Mouse (Mus musculus) forebrain, embryonic 11.5 days (tissue): ENCODE results near the gene Zfp68. TPM values are rescaled to one million over a fixed set of nuclear protein-coding genes. Genes with fewer than 3 reads are reported as not detected.
A peak's percentile ranks its signal among the peaks of the same experiment; 100 is the strongest.

ENCODE experiments used
- ATAC-seq: fragments of 200-750 bp; cut with Nextera tagmentation; replicated peaks from 2 replicates; pipeline ENCODE4 v1.8.0; 2017; ENCODE audit warnings: moderate TSS enrichment; ENCODE audit not compliant: low FRiP score
- DNase-seq: peaks from one replicate; pipeline ENCODE4 v3.0.0-alpha.2; 2017; ENCODE audit warnings: low spot score
- H3K27ac ChIP-seq: fragments of 300-500 bp; sonication (generic); 2 replicates; pipeline ENCODE4 v1.5.1; 2014; ENCODE audit warnings: low read depth, low read length
- H3K27me3 ChIP-seq: fragments of 300-500 bp; sonication (generic); 2 replicates; pipeline ENCODE4 v1.6.1; 2014; ENCODE audit warnings: mild to moderate bottlenecking, low read length, mixed read lengths; ENCODE audit not compliant: control insufficient read depth, insufficient read depth
- H3K36me3 ChIP-seq: fragments of 300-500 bp; sonication (generic); 2 replicates; pipeline ENCODE4 v1.6.1; 2014; ENCODE audit warnings: mild to moderate bottlenecking, low read length, moderate library complexity, mixed read lengths; ENCODE audit not compliant: control insufficient read depth, insufficient read depth
- H3K4me1 ChIP-seq: fragments of 300-500 bp; sonication (generic); replicated peaks from 2 replicates; pipeline ENCODE4 v1.6.1; 2014; ENCODE audit warnings: low read length, mixed read lengths; ENCODE audit not compliant: control insufficient read depth, insufficient read depth
- H3K4me2 ChIP-seq: fragments of 300-500 bp; sonication (generic); 2 replicates; pipeline ENCODE4 v1.6.1; 2014; ENCODE audit warnings: low read depth, mild to moderate bottlenecking, low read length, moderate library complexity, mixed read lengths; ENCODE audit not compliant: severe bottlenecking
- H3K4me3 ChIP-seq: fragments of 300-500 bp; sonication (generic); 2 replicates; pipeline ENCODE4 v1.5.1; 2014; ENCODE audit warnings: low read depth, low read length
- H3K9ac ChIP-seq: fragments of 300-500 bp; sonication (generic); 2 replicates; pipeline ENCODE4 v1.6.1; 2014; ENCODE audit warnings: low read length
- H3K9me3 ChIP-seq: fragments of 300-500 bp; sonication (generic); 2 replicates; pipeline ENCODE4 v1.6.1; 2016; ENCODE audit warnings: low read length, mixed read lengths; ENCODE audit not compliant: control insufficient read depth
- WGBS: fragments of 180-500 bp; shearing (Covaris S2); extraction: QIAGEN DNeasy Blood & Tissue Kit; methylation state at CpG from one replicate; pipeline ENCODE4 v1.1.7; 2014; 5-methylcytosine and 5-hydroxymethylcytosine counted together
- polyA plus RNA-seq: library from polyadenylated mRNA; unstranded; fragments of >200 nt; fragmentation: Nextera tagmentation; extraction: Ambion mirVana; gene quantifications from 2 replicates; pipeline ENCODE4 v1.2.1, GENCODE M21; 2014

Gene Zfp68
- 65.0 and 67.5 TPM in 2 replicates for polyA plus RNA-seq

GRCm38 (mm10) chr5:138619211-138620128 is at the start of gene Zfp68:
Gene Zfp68 (minus strand): TSS chr5:138619761.
- Histone ChIP-seq H3K4me1 (peaks cover 2% of the 10 kb centered on the region; the same call in 1 of the 2 replicates), H3K4me3 (peak within 1 kb of the TSS; percentile 72), H3K27me3 (no peaks in the 10 kb centered on the region), H3K4me2 (peak within 1 kb of the TSS; percentile 41), H3K9ac (peak within 1 kb of the TSS; percentile 89), H3K36me3 (peaks cover 24% of the 10 kb centered on the region), H3K9me3 (peaks cover 12% of the 10 kb centered on the region), H3K27ac (peak within 1 kb of the TSS; percentile 86)
- peak; percentile 97 for DNase-seq
- peak; percentile 97 for ATAC-seq
- under 1% methylated on average over 40 of the region's 43 CpGs for WGBS

GRCm38 (mm10) chr5:138658922-138659321 is 39.4 kb upstream of the Zfp68 start:
- H3K4me3 ChIP-seq, result no peak overlapping the region
- no peaks in the 10 kb centered on the region for H3K36me3 ChIP-seq
- H3K4me1 ChIP-seq, result no peaks in the 10 kb centered on the region
- WGBS, result 15% methylated on average over 5 of the region's 5 CpGs
- H3K27ac ChIP-seq, result no peak overlapping the region
- DNase-seq (peak; percentile 86), ATAC-seq (no peak)
- no peaks in the 10 kb centered on the region for H3K9me3 ChIP-seq
- H3K27me3 ChIP-seq, result no peaks in the 10 kb centered on the region
- H3K9ac ChIP-seq, result no peak overlapping the region
- no peak overlapping the region for H3K4me2 ChIP-seq

DNA sequence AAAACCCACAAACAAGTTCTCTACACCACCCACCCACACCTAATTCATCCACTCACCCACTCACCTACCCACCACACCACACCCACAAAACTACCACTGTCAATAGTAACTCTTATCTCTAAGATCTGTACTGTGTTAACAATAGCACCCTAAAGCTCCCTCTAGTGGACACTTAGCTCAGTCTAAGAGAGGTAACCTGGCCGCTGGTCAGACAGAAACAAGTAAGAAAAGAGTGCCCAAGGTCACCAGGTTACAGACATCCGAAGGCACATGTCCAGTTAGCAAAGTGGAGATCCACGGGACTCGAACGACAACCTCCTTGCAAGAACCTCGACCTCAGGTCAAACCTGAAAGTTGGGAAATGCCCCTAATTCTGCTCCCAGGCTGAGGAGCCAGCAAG is 38.3 kb upstream of the Zfp68 start:
- ATAC-seq, result peak; percentile 56; the same call in 1 of the 2 replicates
- Histone ChIP-seq H3K4me3 (no peak overlapping the region), H3K36me3 (no peaks in the 10 kb centered on the region), H3K27ac (no peak overlapping the region), H3K9me3 (no peaks in the 10 kb centered on the region), H3K9ac (no peak overlapping the region), H3K27me3 (no peaks in the 10 kb centered on the region), H3K4me2 (no peak overlapping the region), H3K4me1 (no peaks in the 10 kb centered on the region)
- no peak for DNase-seq
- WGBS, result 47% methylated on average over 6 of the region's 6 CpGs

- H3K9ac ChIP-seq, result no peak overlapping the region
- H3K4me2 ChIP-seq, result no peak overlapping the region
- ATAC-seq (no peak), DNase-seq (no peak)
- WGBS, result 86% methylated on average over 3 of the region's 3 CpGs
- H3K9me3 ChIP-seq, result no peaks in the 10 kb centered on the region
- H3K4me3 ChIP-seq, result no peak overlapping the region
- no peaks in the 10 kb centered on the region for H3K36me3 ChIP-seq
- H3K27me3 ChIP-seq, result no peaks in the 10 kb centered on the region
- H3K27ac ChIP-seq, result no peak overlapping the region
- H3K4me1 ChIP-seq, result no peaks in the 10 kb centered on the region
These were observed 37.8 kb upstream of the Zfp68 start for GRCm38 (mm10) chr5:138657407-138657806.

- 22% methylated on average over 2 of the region's 2 CpGs for WGBS
- Histone ChIP-seq H3K27ac (no peak overlapping the region), H3K4me3 (no peak overlapping the region), H3K4me1 (no peaks in the 10 kb centered on the region), H3K4me2 (no peak overlapping the region), H3K9me3 (no peaks in the 10 kb centered on the region), H3K9ac (no peak overlapping the region), H3K36me3 (no peaks in the 10 kb centered on the region), H3K27me3 (no peaks in the 10 kb centered on the region)
- peak; percentile 57 for DNase-seq
- ATAC-seq, result peak; percentile 61; the same call in 1 of the 2 replicates
These were observed 37.1 kb upstream of the Zfp68 start for GRCm38 (mm10) chr5:138656477-138657156.

- 79% methylated on average over 1 of the region's 1 CpGs for WGBS
- Histone ChIP-seq H3K27me3 (no peaks in the 10 kb centered on the region), H3K4me3 (no peak overlapping the region), H3K4me2 (no peak overlapping the region), H3K4me1 (no peaks in the 10 kb centered on the region), H3K36me3 (no peaks in the 10 kb centered on the region), H3K27ac (no peak overlapping the region), H3K9me3 (no peaks in the 10 kb centered on the region), H3K9ac (no peak overlapping the region)
- no peak for ATAC-seq
- DNase-seq, result no peak
These were observed 33.4 kb upstream of the Zfp68 start for GRCm38 (mm10) chr5:138652911-138653310.

DNA sequence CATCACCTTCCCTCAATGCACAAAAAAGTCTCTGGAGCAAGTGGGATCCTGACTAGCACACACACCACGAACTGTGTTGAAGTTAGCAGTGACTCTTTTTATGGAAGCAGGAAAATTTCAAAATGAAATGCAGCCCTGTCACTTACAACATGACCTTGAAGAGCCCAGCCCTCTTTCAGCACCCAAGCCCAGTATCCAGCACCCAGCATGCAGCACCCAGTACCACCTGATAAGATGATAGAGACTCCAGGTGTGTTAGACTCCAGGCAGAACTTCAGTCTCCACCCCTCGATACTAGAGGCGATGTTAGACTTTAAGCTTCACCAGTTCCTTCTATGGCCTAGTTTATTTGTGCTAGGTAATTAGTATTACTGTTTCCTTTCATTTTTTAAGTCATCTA is 22.2 kb upstream of the Zfp68 start:
- ATAC-seq (no peak), DNase-seq (no peak)
- Histone ChIP-seq H3K27me3 (no peaks in the 10 kb centered on the region), H3K36me3 (no peaks in the 10 kb centered on the region; the same call in 1 of the 2 replicates), H3K9me3 (no peaks in the 10 kb centered on the region), H3K4me3 (no peak overlapping the region), H3K9ac (no peak overlapping the region), H3K4me1 (no peaks in the 10 kb centered on the region), H3K27ac (no peak overlapping the region), H3K4me2 (no peak overlapping the region)
- 87% methylated on average over 3 of the region's 3 CpGs for WGBS

DNA sequence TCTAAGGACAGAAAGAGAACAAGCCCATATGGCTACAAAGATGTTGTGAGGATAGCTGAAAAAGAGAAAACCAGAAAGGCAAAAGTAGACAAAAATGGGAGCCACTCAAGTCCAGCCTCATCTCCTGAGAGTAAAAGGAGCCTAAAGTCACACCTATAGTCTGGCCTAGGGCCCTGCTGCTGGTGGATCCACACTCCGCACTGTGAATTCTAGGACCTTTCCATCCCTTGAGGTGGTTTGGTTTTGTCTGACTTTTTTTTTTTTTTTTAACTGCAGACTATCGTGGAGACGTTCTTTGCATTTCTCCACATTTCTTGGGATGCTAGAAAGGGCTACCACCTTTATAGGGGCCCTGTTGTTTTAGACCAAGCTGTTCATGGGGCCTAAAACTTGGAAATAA is 21.5 kb upstream of the Zfp68 start:
- Histone ChIP-seq H3K4me3 (no peak overlapping the region), H3K4me2 (no peak overlapping the region), H3K36me3 (no peaks in the 10 kb centered on the region; the same call in 1 of the 2 replicates), H3K9ac (no peak overlapping the region), H3K27me3 (no peaks in the 10 kb centered on the region), H3K4me1 (no peaks in the 10 kb centered on the region), H3K9me3 (no peaks in the 10 kb centered on the region), H3K27ac (no peak overlapping the region)
- 93% methylated on average over 3 of the region's 3 CpGs for WGBS
- no peak for ATAC-seq
- no peak for DNase-seq
